Comparison of ENCODE assay signal across 10 mouse cellular contexts in genomic region chr17:13479572-13480063, GRCm38 (mm10).
A peak's percentile ranks its signal among the peaks of the same experiment; 100 is the strongest.
DNase-seq lines count a peak whose midpoint lies in the region; ATAC-seq and TF ChIP-seq lines count a peak whose summit lies in the region.
"Had no signal": no experiment of that assay in that cellular context is flagged by ENCODE, and none has a peak within 500 bp of the region (broad histone marks: within the 10 kb centered on the region; RNA-seq: fewer than 3 reads in every experiment).

No protein-coding gene starts in this region.

- TF ChIP-seq EP300 in CH12.LX (IDR thresholded peaks at IDR 0.05; ENCODE audit: low read length) = no peak

- 34% methylated on average over 11 of the region's 12 CpGs for WGBS in heart, embryonic 10.5 days
- 4% methylated on average over 10 of the region's 12 CpGs for WGBS in forebrain, embryonic 15.5 days

- in situ Hi-C loops in CH12.LX (cut with MboI; ENCODE audit: low pct_ligation_motif_present, low pct_unique_long_range_greater_than_20kb, low sequenced_read_pairs) = loop anchor here (10.0 kb wide), 1 partner anchor 355 kb away; no protein-coding TSS in a partner anchor

- no peak for TF ChIP-seq POLR2A in CH12.LX (IDR thresholded peaks at IDR 0.05; ENCODE audit: low read depth, low read length)

- peaks cover 41% of the 10 kb centered on the region for H3K4me1 ChIP-seq in heart, embryonic 10.5 days
- H3K4me1 ChIP-seq in CH12.LX (ENCODE audit: control insufficient read depth in 1 of 2, insufficient read depth in 2 of 2) = peaks cover 14 to 43% of the 10 kb centered on the region in 2 experiments
- H3K4me1 ChIP-seq in forebrain, embryonic 15.5 days = peaks cover 27% of the 10 kb centered on the region
- H3K4me1 ChIP-seq: liver, embryonic 13.5 days had no signal

- no peak for TF ChIP-seq CTCF in CH12.LX (conservative IDR thresholded peaks at IDR 0.05 in 1 of 2, IDR thresholded peaks at IDR 0.05 in 1 of 2; ENCODE audit: low read depth in 2 of 2, low read length in 2 of 2)

- peak overlapping the region; percentile 69 for H3K27ac ChIP-seq in heart, embryonic 10.5 days
- no peak overlapping the region for H3K27ac ChIP-seq in CH12.LX (ENCODE audit: insufficient read depth, low read depth)
- H3K27ac ChIP-seq in forebrain, embryonic 15.5 days (replicated peaks) = peak overlapping the region; percentile 87
- H3K27ac ChIP-seq: liver, embryonic 13.5 days had no signal

- no peak for DNase-seq in heart, embryonic 10.5 days (ENCODE audit: low spot score)
- DNase-seq in heart, postnatal 4 days = no peak
- DNase-seq in CH12.LX (ENCODE audit: extremely low read depth) = peak; percentile 49
- peak; percentile 39 for DNase-seq in lung, postnatal 10 days
- no peak for DNase-seq in right cerebral cortex, postnatal 36 days (ENCODE audit: low spot score in 2 of 2)
- no peak for DNase-seq in right cerebral cortex, postnatal 14 days
- no peak for DNase-seq in cerebellum, adult 11 months
- DNase-seq: cerebellum, adult 18-20 months; liver, embryonic 13.5 days had no signal

- H3K79me2 ChIP-seq in CH12.LX (replicated peaks; ENCODE audit: control insufficient read depth, extremely low read depth, insufficient read depth, poor library complexity, severe bottlenecking) = no peaks in the 10 kb centered on the region

- H3K9ac ChIP-seq in CH12.LX (ENCODE audit: insufficient read depth, low read depth) = no peak overlapping the region
- H3K9ac ChIP-seq in forebrain, embryonic 15.5 days (replicated peaks) = peak overlapping the region; percentile 36; the same call in 1 of the 2 replicates
- H3K9ac ChIP-seq: liver, embryonic 13.5 days had no signal

- no peak overlapping the region for H3K4me3 ChIP-seq in heart, embryonic 10.5 days
- no peak overlapping the region for H3K4me3 ChIP-seq in CH12.LX (replicated peaks in 1 of 3; ENCODE audit: low read depth in 2 of 3, low read length in 2 of 3, poor library complexity in 1 of 3)
- H3K4me3 ChIP-seq in forebrain, embryonic 15.5 days = no peak overlapping the region
- H3K4me3 ChIP-seq: liver, embryonic 13.5 days had no signal

- peak; percentile 66 for ATAC-seq in forebrain, embryonic 15.5 days (replicated peaks)

- peak overlapping the region; percentile 64 for H3K4me2 ChIP-seq in CH12.LX (ENCODE audit: insufficient read depth, low read depth, poor library complexity, severe bottlenecking)
- H3K4me2 ChIP-seq in forebrain, embryonic 15.5 days (replicated peaks) = no peak overlapping the region
- H3K4me2 ChIP-seq: liver, embryonic 13.5 days had no signal

- no peaks in the 10 kb centered on the region for H3K36me3 ChIP-seq in heart, embryonic 10.5 days
- no peaks in the 10 kb centered on the region for H3K36me3 ChIP-seq in CH12.LX (replicated peaks in 1 of 2; ENCODE audit: control insufficient read depth in 1 of 2, insufficient read depth in 1 of 2, low read length in 1 of 2)
- H3K36me3 ChIP-seq in forebrain, embryonic 15.5 days = no peaks in the 10 kb centered on the region
- H3K36me3 ChIP-seq: liver, embryonic 13.5 days had no signal

- no peak for TF ChIP-seq RAD21 in CH12.LX (IDR thresholded peaks at IDR 0.05; ENCODE audit: low read depth, low read length)

- no peaks in the 10 kb centered on the region for H3K9me3 ChIP-seq in heart, embryonic 10.5 days
- no peaks in the 10 kb centered on the region for H3K9me3 ChIP-seq in CH12.LX (replicated peaks; ENCODE audit: low read length)
- H3K9me3 ChIP-seq in forebrain, embryonic 15.5 days = no peaks in the 10 kb centered on the region
- H3K9me3 ChIP-seq: liver, embryonic 13.5 days had no signal

- H3K27me3 ChIP-seq in heart, embryonic 10.5 days (ENCODE audit: insufficient read depth, poor library complexity, severe bottlenecking) = no peaks in the 10 kb centered on the region
- no peaks in the 10 kb centered on the region for H3K27me3 ChIP-seq in CH12.LX (replicated peaks)
- no peaks in the 10 kb centered on the region for H3K27me3 ChIP-seq in forebrain, embryonic 15.5 days
- H3K27me3 ChIP-seq: liver, embryonic 13.5 days had no signal

- dilution Hi-C loops in CH12.LX (cut with MboI; ENCODE audit: extremely low pct_ligation_motif_present, extremely low pct_unique_long_range_greater_than_20kb, low sequenced_read_pairs) = no loop called here

TF ChIP-seq in CH12.LX, 34 proteins besides CTCF, POLR2A, EP300 and RAD21:
- TF ChIP-seq ZKSCAN1 (IDR thresholded peaks at IDR 0.05; ENCODE audit: borderline replicate concordance, low read depth, low read length) = no peak
- TF ChIP-seq SMC3 (IDR thresholded peaks at IDR 0.05; ENCODE audit: low read depth, low read length) = no peak
- TF ChIP-seq ETS1 (conservative IDR thresholded peaks at IDR 0.05; ENCODE audit: low read depth, low read length) = peak; percentile 85
- no peak for TF ChIP-seq USF1 (IDR thresholded peaks at IDR 0.05; ENCODE audit: low read depth, low read length)
- no peak for TF ChIP-seq JUND (conservative IDR thresholded peaks at IDR 0.05; ENCODE audit: low read depth, low read length)
- peak; percentile 64 for TF ChIP-seq TCF12 (IDR thresholded peaks at IDR 0.05; ENCODE audit: low read depth, low read length)
- TF ChIP-seq MAX (IDR thresholded peaks at IDR 0.05; ENCODE audit: low read length) = peak; percentile 61; the same call in 1 of the 2 replicates
- peak; percentile 87 for TF ChIP-seq BHLHE40 (IDR thresholded peaks at IDR 0.05; ENCODE audit: low read depth, low read length)
- TF ChIP-seq MXI1 (IDR thresholded peaks at IDR 0.05; ENCODE audit: low read depth, low read length) = peak; percentile 59; the same call in 1 of the 2 replicates
- TF ChIP-seq MAZ (IDR thresholded peaks at IDR 0.05; ENCODE audit: low read depth, low read length) = peak; percentile 51; the same call in 1 of the 2 replicates
- 0 out of 2 replicates have a peak, but pooled peaks have one; percentile 16 for TF ChIP-seq MEF2A (IDR thresholded peaks at IDR 0.05; ENCODE audit: borderline replicate concordance, low read depth, low read length)

Comparison
In these comparisons a context has a peak if more than half of its experiments do, and no peak if none do; other contexts are left out.
1. DNase-seq: peak in CH12.LX (single experiment) and lung, postnatal 10 days (single experiment); none in heart, embryonic 10.5 days (single experiment), heart, postnatal 4 days (single experiment), right cerebral cortex, postnatal 36 days (0 of 2), right cerebral cortex, postnatal 14 days (single experiment) and cerebellum, adult 11 months (single experiment).